Mouse (Mus musculus): ENCODE data around the gene Mroh9. TPM values are rescaled to one million over a fixed set of nuclear protein-coding genes. Genes with fewer than 3 reads are reported as not detected.

Mroh9 gene
- total RNA-seq (2023) = not detected

GRCm38 (mm10) chr1:163085570-163085969 is at the start of gene Mroh9:
TSS of gene Mroh9 (minus strand) at chr1:163085670.

GRCm38 (mm10) chr1:162984428-162984827 is 101.0 kb downstream of the Mroh9 start, which contains the start of gene Fmo3:
TSS of gene Fmo3 (minus strand) at chr1:162984528.

Other genes with a start within 250 kb of the Mroh9 start
- not detected for gene Fmo1, start 219.1 kb downstream of the Mroh9 start, total RNA-seq (2023)
- not detected for gene Fmo2, start 186.9 kb downstream of the Mroh9 start, total RNA-seq (2023)
- not detected for gene Fmo6, start 148.2 kb downstream of the Mroh9 start, total RNA-seq (2023)
- gene Fmo3, start 101.1 kb downstream of the Mroh9 start, total RNA-seq (2023) = not detected
- gene Prrx1, start 228.0 kb upstream of the Mroh9 start, total RNA-seq (2023) = not detected